Mouse (Mus musculus) inflammation-experienced regulatory T-cells, adult 6 months (primary cell): Measurements from ENCODE around the gene Ecm1. TPM values are rescaled to one million over a fixed set of nuclear protein-coding genes. Genes with fewer than 3 reads are reported as not detected.

Experiments used
- ATAC-seq: one replicate; pipeline ENCODE4 v1.8.0; 2017
- polyA plus RNA-seq, 3 experiments: library from polyadenylated mRNA; unstranded; fragments of 100-300 nt; shearing (Covaris generic); gene quantifications; one replicate each; pipeline ENCODE4 v1.2.1; 2017

Gene Ecm1
- polyA plus RNA-seq, 3 experiments from 2014 or later: 30.0 to 103 (median 70.1) TPM

DNA sequence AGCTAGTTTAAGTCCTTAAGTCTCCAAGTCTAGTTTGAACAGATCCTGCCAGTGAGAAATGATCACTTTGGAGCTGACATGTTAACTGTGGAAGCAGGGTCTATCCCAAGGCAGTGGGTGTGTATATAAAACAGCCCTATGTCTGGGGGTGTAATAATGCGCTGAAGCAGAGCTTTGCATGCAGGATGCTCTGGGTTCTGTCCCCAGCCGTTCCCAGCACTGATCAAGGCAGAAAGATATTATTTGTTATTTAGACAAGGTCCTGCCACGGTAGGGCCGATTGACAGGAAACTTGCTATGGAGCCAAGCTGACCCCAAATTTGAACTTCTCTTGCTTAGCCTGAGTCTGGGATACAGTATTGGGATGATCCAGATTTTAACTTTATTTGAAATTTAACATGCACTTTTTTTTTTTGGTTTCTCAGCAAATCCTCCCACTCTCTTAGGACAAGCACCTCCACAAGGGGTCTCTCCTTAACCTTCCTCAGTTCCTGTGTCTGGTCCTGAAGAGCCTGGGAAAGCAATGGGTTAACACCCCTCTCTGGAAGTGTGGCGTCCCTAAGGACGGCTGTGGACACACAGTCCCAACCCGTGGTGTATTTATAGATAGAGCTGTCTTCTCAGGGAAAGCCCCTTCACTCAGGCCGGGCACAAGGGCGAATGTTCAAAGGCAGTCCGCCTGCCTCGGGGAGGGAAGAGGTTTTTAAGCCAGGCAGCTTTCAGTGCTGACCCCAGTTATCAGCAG is 50.0 kb downstream of the Ecm1 start:
- no peak for ATAC-seq

DNA sequence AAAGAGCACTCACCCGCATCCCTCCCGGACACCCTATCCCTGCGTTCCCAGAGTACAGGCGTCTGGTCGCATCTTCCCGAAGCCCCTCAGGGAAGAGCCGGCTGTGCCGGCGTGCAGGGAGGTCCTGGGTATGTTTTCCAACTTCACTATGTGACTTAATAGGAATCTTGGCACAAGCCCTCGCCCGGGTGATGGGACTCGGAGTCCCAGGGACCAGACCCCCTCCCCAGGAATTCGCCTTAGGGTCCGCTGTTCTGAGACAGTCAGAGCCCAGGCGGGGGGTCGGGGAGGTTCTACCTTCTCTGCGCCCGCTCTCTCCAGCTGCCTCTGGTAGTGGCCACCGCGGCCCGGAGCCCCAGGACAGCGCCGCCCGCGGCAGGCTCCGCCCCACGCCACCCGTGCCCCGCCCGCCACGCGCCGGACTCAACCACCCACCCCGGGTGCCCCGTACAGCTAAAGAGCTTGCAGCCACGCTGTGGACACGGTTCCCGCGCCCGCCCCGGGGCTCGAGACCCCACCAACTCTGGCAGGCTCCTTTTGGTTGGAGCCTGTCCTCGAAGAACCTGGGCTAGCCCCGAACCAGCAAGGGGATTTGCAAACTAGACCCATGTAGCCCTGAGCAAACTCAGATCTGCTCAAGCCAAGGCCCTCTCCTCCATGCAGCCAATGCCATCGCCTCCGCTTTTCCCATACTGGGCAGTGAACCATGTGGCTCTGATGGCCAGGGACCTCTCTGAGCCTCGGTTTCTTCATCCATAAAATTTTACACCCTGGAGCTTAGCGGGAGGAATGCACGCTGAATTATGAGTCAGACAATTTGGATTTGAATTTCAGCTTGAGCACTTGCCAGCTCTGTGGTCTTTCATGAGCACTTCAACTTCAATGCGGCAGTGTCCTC is 51.6 kb downstream of the Ecm1 start, which contains the start of gene Adamtsl4:
TSS of gene Adamtsl4 (minus strand) at position 394 of the 898 bp plus-strand sequence.
- ATAC-seq: peak; percentile 59

DNA sequence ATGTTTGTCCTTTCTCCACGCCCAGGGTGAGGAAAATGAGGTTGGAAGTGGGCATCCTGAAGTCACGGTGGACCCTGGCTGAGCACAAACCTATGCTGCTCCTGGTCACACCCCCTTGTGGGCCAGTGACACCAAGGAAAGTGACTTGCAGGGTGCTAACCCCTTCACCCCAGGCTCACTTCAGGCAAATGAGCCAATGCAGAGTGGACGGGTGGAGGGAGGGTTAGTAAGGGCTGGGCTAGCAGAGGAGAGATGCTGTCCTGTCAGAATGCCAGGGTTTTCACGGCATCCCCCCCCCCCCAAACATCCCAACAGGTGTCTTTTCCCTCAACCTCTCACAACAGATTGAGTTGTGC is 52.2 kb downstream of the Ecm1 start:
- no peak for ATAC-seq

DNA sequence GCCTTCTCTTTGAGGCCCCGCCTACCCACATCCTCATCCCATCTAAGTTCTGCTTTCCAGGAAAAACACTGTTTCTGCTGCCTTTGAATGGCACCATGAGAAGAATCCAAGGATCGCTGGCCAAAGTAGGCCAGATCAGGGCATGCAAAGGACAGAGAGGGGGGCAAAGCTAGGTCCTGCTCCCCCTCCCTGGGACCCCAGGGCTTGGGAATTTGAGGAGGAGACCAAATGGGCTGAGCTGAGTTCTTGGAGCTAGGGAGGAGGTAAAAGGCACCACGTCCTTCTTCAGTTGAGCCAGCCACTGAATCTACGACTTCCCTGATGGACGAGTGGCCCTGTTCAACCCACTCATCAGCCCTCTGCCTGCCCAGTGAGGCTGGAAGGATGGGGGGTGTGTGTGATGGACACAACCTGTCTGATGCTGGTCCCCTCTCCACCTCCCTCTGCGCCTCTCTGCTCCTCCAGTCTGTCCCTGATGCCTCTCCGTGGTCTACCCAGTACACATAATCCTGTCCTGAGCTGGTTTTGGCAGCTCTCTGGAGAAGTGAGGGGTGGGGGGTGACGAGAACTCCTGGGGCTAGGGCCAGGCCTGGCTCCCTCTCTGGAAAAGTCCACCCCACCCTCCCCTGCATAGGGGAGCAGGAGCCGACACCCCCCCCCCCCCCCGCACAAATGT is 52.7 kb downstream of the Ecm1 start:
- ATAC-seq: no peak

DNA sequence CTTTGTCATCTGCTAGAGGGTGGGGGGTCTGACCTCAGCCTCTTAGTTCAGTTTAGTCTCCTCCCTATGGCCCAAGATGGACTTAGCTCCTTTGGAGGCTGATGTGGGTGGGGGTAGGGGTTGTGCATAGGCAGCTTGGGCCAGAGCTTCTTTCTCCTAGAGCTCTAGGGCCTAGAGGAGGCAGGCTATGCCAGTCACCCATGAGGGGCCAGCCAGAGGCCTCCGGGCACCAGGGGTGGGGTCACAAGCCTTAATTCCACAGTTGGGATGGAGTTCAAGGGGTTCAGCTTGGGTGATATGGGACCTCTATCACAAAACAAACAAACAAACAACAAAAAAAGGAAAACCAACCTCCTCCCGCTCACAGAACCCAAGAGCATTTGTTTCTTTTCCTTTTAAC is 53.7 kb downstream of the Ecm1 start:
- no peak for ATAC-seq

DNA sequence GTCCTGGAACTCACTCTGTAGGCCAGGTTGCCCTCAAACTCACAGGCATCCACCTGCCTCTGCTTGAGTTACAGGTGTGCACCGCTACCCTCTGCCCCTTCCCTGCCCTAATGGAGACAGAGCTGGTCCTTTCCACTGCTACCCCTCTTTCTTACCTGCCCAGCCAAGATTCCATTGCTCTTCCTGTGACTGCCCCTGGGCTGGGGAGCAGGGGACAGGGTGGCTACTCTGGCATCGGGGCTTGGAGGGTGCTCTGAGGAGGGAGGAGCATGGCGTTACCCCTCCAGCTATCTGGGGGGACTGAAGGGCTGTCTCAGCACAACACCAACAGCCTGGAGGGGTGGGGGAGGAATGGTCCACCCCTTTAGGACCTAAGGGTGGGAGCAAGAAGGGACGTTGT is 54.1 kb downstream of the Ecm1 start:
- no peak for ATAC-seq

DNA sequence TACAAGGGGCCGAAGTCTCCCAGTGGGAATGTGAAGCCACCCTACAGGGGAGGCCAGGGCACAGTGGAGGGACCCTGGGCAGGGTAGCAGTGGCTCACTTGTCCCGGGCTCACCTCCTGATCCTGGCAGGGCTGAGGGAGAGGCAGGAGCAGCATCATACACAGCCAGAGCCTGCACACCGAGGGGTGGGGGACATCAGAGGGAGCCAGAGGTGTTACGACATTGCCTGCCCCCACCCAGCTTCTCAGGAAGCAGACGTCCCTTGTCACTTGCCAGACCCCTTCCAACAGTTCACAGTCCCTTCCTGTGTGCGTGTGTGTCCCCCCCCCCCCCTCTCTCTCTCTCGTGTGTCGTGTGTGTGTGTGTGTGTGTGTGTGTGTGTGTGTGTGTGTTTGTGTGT is 54.5 kb downstream of the Ecm1 start:
- no peak for ATAC-seq

Other genes starting within 250 kb of the Ecm1 start
- gene Ctsk, start 240.3 kb downstream of the Ecm1 start, polyA plus RNA-seq: under 1 TPM in 1 of 3 experiments, not detected in 2; 0.44 TPM
- 100 to 1,000 TPM; 244 to 569 (median 448) TPM for gene Ctss, start 212.8 kb downstream of the Ecm1 start, polyA plus RNA-seq
- not detected for gene Hormad1, start 179.9 kb downstream of the Ecm1 start, polyA plus RNA-seq
- 10 to 100 TPM; 28.1 to 37.0 (median 31.5) TPM for gene Golph3l, start 150.6 kb downstream of the Ecm1 start, polyA plus RNA-seq
- 10 to 100 TPM; 68.7 to 89.9 (median 76.3) TPM for gene Ensa, start 114.6 kb downstream of the Ecm1 start, polyA plus RNA-seq
- gene Mcl1, start 80.8 kb downstream of the Ecm1 start, polyA plus RNA-seq: 10 to 100 TPM; 50.5 to 86.1 (median 61.6) TPM
- 1 to 10 TPM; 2.0 to 4.6 (median 2.2) TPM for gene Adamtsl4, start 51.7 kb downstream of the Ecm1 start, polyA plus RNA-seq
- gene Tars2, start 20.6 kb upstream of the Ecm1 start, polyA plus RNA-seq: 10 to 100 TPM; 47.7 to 80.0 (median 79.5) TPM
- gene Rprd2, start 79.3 kb upstream of the Ecm1 start, polyA plus RNA-seq: 10 to 100 TPM; 22.7 to 35.5 (median 27.1) TPM
- gene Prpf3, start 116.3 kb upstream of the Ecm1 start, polyA plus RNA-seq: 10 to 100 TPM; 46.9 to 48.5 (median 48.3) TPM
- 100 to 1,000 TPM; 281 to 394 (median 321) TPM for gene Mrps21, start 131.9 kb upstream of the Ecm1 start, polyA plus RNA-seq
- gene Ciart, start 142.7 kb upstream of the Ecm1 start, polyA plus RNA-seq: 10 to 100 TPM in 1 of 3 experiments, 1 to 10 TPM in 2; 2.3 to 11.8 (median 6.6) TPM
- gene BC028528, start 152.4 kb upstream of the Ecm1 start, polyA plus RNA-seq: 1 to 10 TPM in 1 of 3 experiments, under 1 TPM in 1, not detected in 1; 0.83 to 1.5 TPM
- gene Aph1a, start 154.4 kb upstream of the Ecm1 start, polyA plus RNA-seq: 10 to 100 TPM; 17.9 to 46.2 (median 27.0) TPM
- gene Car14, start 165.1 kb upstream of the Ecm1 start, polyA plus RNA-seq: not detected
- gene Anp32e, start 189.7 kb upstream of the Ecm1 start, polyA plus RNA-seq: 100 to 1,000 TPM; 164 to 282 (median 210) TPM